Mouse (Mus musculus): Measurements from ENCODE around the gene Man2c1. TPM values are rescaled to one million over a fixed set of nuclear protein-coding genes. Genes with fewer than 3 reads are reported as not detected.

Man2c1 gene
- total and polyA plus RNA-seq, 3 experiments, result 50.4 to 74.7 (median 59.2) TPM

DNA sequence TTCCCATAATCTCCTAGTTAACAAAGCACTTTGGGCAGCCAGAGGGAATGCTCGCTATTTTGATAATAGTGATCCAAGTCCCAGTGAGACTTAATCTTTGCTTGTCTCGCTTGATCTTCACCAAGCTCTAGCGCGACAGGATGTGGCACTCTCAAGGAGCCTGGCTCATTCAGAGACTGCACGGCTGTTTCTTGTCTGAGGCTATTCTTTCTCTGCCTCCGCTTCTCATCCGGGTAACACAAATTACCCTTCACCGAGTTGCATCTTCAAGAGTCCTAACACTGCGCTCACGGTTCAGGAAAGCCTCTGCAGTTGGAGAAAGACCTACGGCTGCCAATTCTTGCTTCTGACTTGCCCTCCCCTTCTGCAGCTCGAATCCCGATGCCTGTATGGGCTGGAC lies 27.0 kb downstream of the Man2c1 start:
- H3K36me3 ChIP-seq (replicated peaks in 1 of 2; ENCODE audit: control insufficient read depth in 1 of 2, insufficient read depth in 1 of 2, low read length in 1 of 2), result peaks cover 22 to 30% of the 10 kb centered on the region in 2 experiments
- H3K27ac ChIP-seq (ENCODE audit: insufficient read depth, low read depth), result no peak overlapping the region
- no peaks in the 10 kb centered on the region for H3K79me2 ChIP-seq (replicated peaks; ENCODE audit: control insufficient read depth, extremely low read depth, insufficient read depth, poor library complexity, severe bottlenecking)
- peak overlapping the region; percentile 77 to 91 (median 77) for H3K4me3 ChIP-seq (replicated peaks in 1 of 3; ENCODE audit: low read depth in 2 of 3, low read length in 2 of 3, poor library complexity in 1 of 3)
- in situ Hi-C loops (cut with MboI; ENCODE audit: low pct_ligation_motif_present, low pct_unique_long_range_greater_than_20kb, low sequenced_read_pairs) (no loop called here), dilution Hi-C loops (cut with MboI; ENCODE audit: extremely low pct_ligation_motif_present, extremely low pct_unique_long_range_greater_than_20kb, low sequenced_read_pairs) (no loop called here)
- no peaks in the 10 kb centered on the region for H3K9me3 ChIP-seq (replicated peaks; ENCODE audit: low read length)
- peaks cover 9 to 18% of the 10 kb centered on the region in 2 experiments for H3K4me1 ChIP-seq (ENCODE audit: control insufficient read depth in 1 of 2, insufficient read depth in 2 of 2)
- no peaks in the 10 kb centered on the region for H3K27me3 ChIP-seq (replicated peaks)
- TF ChIP-seq SMC3 (IDR thresholded peaks at IDR 0.05; ENCODE audit: low read depth, low read length) (no peak), MYC (IDR thresholded peaks at IDR 0.05; ENCODE audit: low read depth, low read length) (no peak), ZMIZ1 (IDR thresholded peaks at IDR 0.05; ENCODE audit: low read depth, low read length) (no peak), IRF4 (IDR thresholded peaks at IDR 0.05; ENCODE audit: low read depth, low read length) (no peak), RAD21 (IDR thresholded peaks at IDR 0.05; ENCODE audit: low read depth, low read length) (no peak), GABPA (IDR thresholded peaks at IDR 0.05; ENCODE audit: insufficient replicate concordance, low read depth, low read length) (no peak), MXI1 (IDR thresholded peaks at IDR 0.05; ENCODE audit: low read depth, low read length) (no peak), MEF2A (IDR thresholded peaks at IDR 0.05; ENCODE audit: borderline replicate concordance, low read depth, low read length) (no peak), POLR2A (IDR thresholded peaks at IDR 0.05; ENCODE audit: low read depth, low read length) (no peak), ZNF384 (IDR thresholded peaks at IDR 0.05; ENCODE audit: low read depth, low read length) (no peak), MAFK (IDR thresholded peaks at IDR 0.05; ENCODE audit: insufficient replicate concordance, low read length) (no peak)
- peak overlapping the region; percentile 76 for H3K4me2 ChIP-seq (ENCODE audit: insufficient read depth, low read depth, poor library complexity, severe bottlenecking)
- DNase-seq (ENCODE audit: extremely low read depth), result no peak
- H3K9ac ChIP-seq (ENCODE audit: insufficient read depth, low read depth), result peak overlapping the region; percentile 64

DNA sequence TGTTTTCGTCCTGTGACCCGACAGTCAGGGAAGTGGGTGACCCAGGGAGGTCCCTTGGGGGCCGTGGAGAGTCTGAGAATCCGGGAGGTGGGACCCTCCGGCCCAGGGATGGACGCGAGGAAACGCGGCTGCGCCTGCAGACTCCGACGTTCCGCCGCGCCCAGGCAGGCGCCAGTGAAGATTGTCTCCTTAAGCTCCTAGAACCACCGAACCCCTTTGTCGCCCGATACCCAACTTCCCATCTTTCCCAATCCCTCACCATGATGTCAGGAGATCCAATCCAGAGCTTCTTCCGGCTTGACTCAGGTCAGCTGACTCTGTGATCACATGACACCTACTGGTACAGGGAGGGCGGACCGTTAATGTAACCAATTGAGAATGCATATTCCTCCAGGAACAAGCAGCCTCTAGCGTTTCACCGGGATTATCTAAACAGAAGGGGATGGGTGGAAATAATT lies 27.6 kb downstream of the Man2c1 start, which contains the start of gene Commd4:
TSS of gene Commd4 (minus strand) at position 319 of the 458 bp plus-strand sequence.
- Histone ChIP-seq H3K27ac (ENCODE audit: insufficient read depth, low read depth) (no peak within 1 kb of the TSS), H3K36me3 (replicated peaks in 1 of 2; ENCODE audit: control insufficient read depth in 1 of 2, insufficient read depth in 1 of 2, low read length in 1 of 2) (peaks cover 22 to 30% of the 10 kb centered on the region in 2 experiments), H3K79me2 (replicated peaks; ENCODE audit: control insufficient read depth, extremely low read depth, insufficient read depth, poor library complexity, severe bottlenecking) (no peaks in the 10 kb centered on the region), H3K9me3 (replicated peaks; ENCODE audit: low read length) (no peaks in the 10 kb centered on the region), H3K4me3 (replicated peaks in 1 of 3; ENCODE audit: low read depth in 2 of 3, low read length in 2 of 3, poor library complexity in 1 of 3) (peak within 1 kb of the TSS; percentile 77 to 91 (median 77)), H3K4me1 (ENCODE audit: control insufficient read depth in 1 of 2, insufficient read depth in 2 of 2) (peaks cover 9 to 22% of the 10 kb centered on the region in 2 experiments), H3K4me2 (ENCODE audit: insufficient read depth, low read depth, poor library complexity, severe bottlenecking) (peak within 1 kb of the TSS; percentile 76), H3K9ac (ENCODE audit: insufficient read depth, low read depth) (peak within 1 kb of the TSS; percentile 64), H3K27me3 (replicated peaks) (peaks cover under 1% of the 10 kb centered on the region)
- in situ Hi-C loops (cut with MboI; ENCODE audit: low pct_ligation_motif_present, low pct_unique_long_range_greater_than_20kb, low sequenced_read_pairs), result no loop called here
- dilution Hi-C loops (cut with MboI; ENCODE audit: extremely low pct_ligation_motif_present, extremely low pct_unique_long_range_greater_than_20kb, low sequenced_read_pairs), result no loop called here
- peak; percentile 93 for DNase-seq (ENCODE audit: extremely low read depth)
- TF ChIP-seq RAD21 (IDR thresholded peaks at IDR 0.05; ENCODE audit: low read depth, low read length), result no peak
- TF ChIP-seq HCFC1 (IDR thresholded peaks at IDR 0.05; ENCODE audit: low read depth, low read length), result peak; percentile 83
- peak; percentile 49; the same call in 1 of the 2 replicates for TF ChIP-seq NRF1 (IDR thresholded peaks at IDR 0.05; ENCODE audit: low read depth, low read length)
- peak; percentile 49 for TF ChIP-seq BHLHE40 (IDR thresholded peaks at IDR 0.05; ENCODE audit: low read depth, low read length)
- TF ChIP-seq USF1 (IDR thresholded peaks at IDR 0.05; ENCODE audit: low read depth, low read length), result peak; percentile 97
- TF ChIP-seq TCF12 (IDR thresholded peaks at IDR 0.05; ENCODE audit: low read depth, low read length), result peak; percentile 39; the same call in 1 of the 2 replicates
- no peak for TF ChIP-seq JUN (IDR thresholded peaks at IDR 0.05; ENCODE audit: insufficient read depth, low read depth, low read length)
- no peak for TF ChIP-seq MAFK (IDR thresholded peaks at IDR 0.05; ENCODE audit: insufficient replicate concordance, low read length)
- no peak for TF ChIP-seq ZKSCAN1 (IDR thresholded peaks at IDR 0.05; ENCODE audit: borderline replicate concordance, low read depth, low read length)
- TF ChIP-seq IRF4 (IDR thresholded peaks at IDR 0.05; ENCODE audit: low read depth, low read length), result peak; percentile 15; the same call in 1 of the 2 replicates
- TF ChIP-seq ELF1 (IDR thresholded peaks at IDR 0.05; ENCODE audit: low read depth, low read length), result peak; percentile 98
- TF ChIP-seq ZNF384 (IDR thresholded peaks at IDR 0.05; ENCODE audit: low read depth, low read length), result no peak
- TF ChIP-seq SIN3A (IDR thresholded peaks at IDR 0.05; ENCODE audit: low read length), result peak; percentile 100
- 0 out of 2 replicates have a peak, but pooled peaks have one; percentile 42 for TF ChIP-seq MYC (IDR thresholded peaks at IDR 0.05; ENCODE audit: low read depth, low read length)
- peak; percentile 45; the same call in 1 of the 2 replicates for TF ChIP-seq E2F4 (IDR thresholded peaks at IDR 0.05; ENCODE audit: insufficient replicate concordance, low read depth, low read length)
- no peak for TF ChIP-seq JUND (conservative IDR thresholded peaks at IDR 0.05; ENCODE audit: low read depth, low read length)
- peak; percentile 81 for TF ChIP-seq MXI1 (IDR thresholded peaks at IDR 0.05; ENCODE audit: low read depth, low read length)
- TF ChIP-seq CHD2 (IDR thresholded peaks at IDR 0.05; ENCODE audit: low read length), result no peak
- no peak for TF ChIP-seq POLR2AphosphoS2 (IDR thresholded peaks at IDR 0.05; ENCODE audit: low read depth, low read length)
- no peak for TF ChIP-seq EP300 (IDR thresholded peaks at IDR 0.05; ENCODE audit: low read length)
- no peak for TF ChIP-seq UBTF (IDR thresholded peaks at IDR 0.05; ENCODE audit: low read depth, low read length)
- TF ChIP-seq CHD1 (IDR thresholded peaks at IDR 0.05; ENCODE audit: low read depth, low read length), result no peak
- no peak for TF ChIP-seq KAT2A (IDR thresholded peaks at IDR 0.05; ENCODE audit: insufficient replicate concordance, low read length)
- TF ChIP-seq TBP (conservative IDR thresholded peaks at IDR 0.05; ENCODE audit: low read depth, low read length), result peak; percentile 63; the same call in 1 of the 2 replicates
- peak; percentile 71 for TF ChIP-seq POLR2A (IDR thresholded peaks at IDR 0.05; ENCODE audit: low read depth, low read length)
- TF ChIP-seq USF2 (conservative IDR thresholded peaks at IDR 0.05; ENCODE audit: low read depth, low read length), result peak; percentile 100
- no peak for TF ChIP-seq ZMIZ1 (IDR thresholded peaks at IDR 0.05; ENCODE audit: low read depth, low read length)
- peak; percentile 92 for TF ChIP-seq MAX (IDR thresholded peaks at IDR 0.05; ENCODE audit: low read length)
